Mouse (Mus musculus) lung, postnatal 10 days (tissue): ENCODE results near the gene Mst1r.

Experiments
- DNase-seq: peaks from one replicate; pipeline ENCODE4 v3.0.0; 2021

Gene Mst1r

GRCm38 (mm10) chr9:107906252-107906966 is at the start of gene Mst1r:
Gene Mst1r, plus strand, starts transcription at chr9:107906873.
- DNase-seq: peak; percentile 90

- DNase-seq: no peak
Observed at GRCm38 (mm10) chr9:107858343-107858742, 48.3 kb upstream of the Mst1r start.

GRCm38 (mm10) chr9:107864493-107864892 is 42.2 kb upstream of the Mst1r start:
- no peak for DNase-seq

GRCm38 (mm10) chr9:107866081-107866480 is 40.6 kb upstream of the Mst1r start:
- no peak for DNase-seq

GRCm38 (mm10) chr9:107872350-107873098 is 34.1 kb upstream of the Mst1r start:
- peak; percentile 96 for DNase-seq

- DNase-seq: no peak
Observed at GRCm38 (mm10) chr9:107873137-107873536, 33.5 kb upstream of the Mst1r start, which contains the start of gene Rbm6. Gene Rbm6, minus strand, starts transcription at chr9:107873237.

GRCm38 (mm10) chr9:107880411-107880810 is 26.3 kb upstream of the Mst1r start:
- DNase-seq: no peak

GRCm38 (mm10) chr9:107887804-107888266 is 18.8 kb upstream of the Mst1r start, which contains the start of gene Mon1a:
Gene Mon1a, plus strand, starts transcription at chr9:107888151.
- peak; percentile 91 for DNase-seq

GRCm38 (mm10) chr9:107888267-107888850 is 18.3 kb upstream of the Mst1r start:
- DNase-seq: no peak

GRCm38 (mm10) chr9:107890260-107890659 is 16.4 kb upstream of the Mst1r start:
- no peak for DNase-seq

- no peak for DNase-seq
Observed at GRCm38 (mm10) chr9:107891023-107891422, 15.7 kb upstream of the Mst1r start.

GRCm38 (mm10) chr9:107898563-107898962 is 8.1 kb upstream of the Mst1r start:
- no peak for DNase-seq

GRCm38 (mm10) chr9:107899855-107900254 is 6.8 kb upstream of the Mst1r start:
- DNase-seq: no peak

GRCm38 (mm10) chr9:107900840-107901626 is 5.6 kb upstream of the Mst1r start:
- DNase-seq: peak; percentile 67

GRCm38 (mm10) chr9:107901627-107901914 is 5.1 kb upstream of the Mst1r start:
- no peak for DNase-seq

GRCm38 (mm10) chr9:107904726-107905125 is 1.9 kb upstream of the Mst1r start:
- peak; percentile 94 for DNase-seq

GRCm38 (mm10) chr9:107906967-107907800 is 511 bp downstream of the Mst1r start:
- no peak for DNase-seq

- peak; percentile 21 for DNase-seq
Observed at GRCm38 (mm10) chr9:107907801-107908120, 1.1 kb downstream of the Mst1r start.

GRCm38 (mm10) chr9:107908410-107909158 is 1.9 kb downstream of the Mst1r start:
- DNase-seq: peak; percentile 51

- no peak for DNase-seq
Observed at GRCm38 (mm10) chr9:107910025-107910769, 3.5 kb downstream of the Mst1r start.
